Mouse (Mus musculus): Measurements from ENCODE around the gene Tango2. TPM values are rescaled to one million over a fixed set of nuclear protein-coding genes. Genes with fewer than 3 reads are reported as not detected.
A peak's percentile ranks its signal among the peaks of the same experiment; 100 is the strongest.
"Not testable (repeated sequence)": the region's sequence is repeated elsewhere in the genome, so short reads cannot be mapped to it uniquely, and the experiment has no call there.

The Tango2 gene
- total RNA-seq, 2 experiments from 2014 or later = 115 to 121 TPM

DNA sequence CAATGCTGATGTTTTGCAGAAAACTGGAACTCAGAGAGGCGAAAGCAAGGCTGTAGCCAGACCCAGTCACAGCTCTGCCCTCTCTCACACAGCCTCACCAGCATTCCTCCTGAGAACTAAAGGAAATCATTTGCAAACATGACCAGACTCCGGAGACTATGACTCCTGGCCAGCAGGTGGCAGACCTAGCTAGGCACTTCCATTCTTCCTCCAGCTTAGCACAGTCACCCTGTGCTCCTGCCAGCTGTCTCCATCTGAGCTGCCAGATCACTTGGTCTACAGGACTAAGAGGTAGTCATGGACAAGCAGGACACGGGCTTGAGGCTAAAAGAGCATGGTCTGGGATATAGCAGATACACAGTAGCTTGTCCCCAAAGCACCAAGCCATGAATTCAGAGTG lies 2.7 kb downstream of the Tango2 start:
- peak; percentile 66 to 81 for DNase-seq (ENCODE audit: extremely low spot score in 1 of 2, low spot score in 1 of 2)

DNA sequence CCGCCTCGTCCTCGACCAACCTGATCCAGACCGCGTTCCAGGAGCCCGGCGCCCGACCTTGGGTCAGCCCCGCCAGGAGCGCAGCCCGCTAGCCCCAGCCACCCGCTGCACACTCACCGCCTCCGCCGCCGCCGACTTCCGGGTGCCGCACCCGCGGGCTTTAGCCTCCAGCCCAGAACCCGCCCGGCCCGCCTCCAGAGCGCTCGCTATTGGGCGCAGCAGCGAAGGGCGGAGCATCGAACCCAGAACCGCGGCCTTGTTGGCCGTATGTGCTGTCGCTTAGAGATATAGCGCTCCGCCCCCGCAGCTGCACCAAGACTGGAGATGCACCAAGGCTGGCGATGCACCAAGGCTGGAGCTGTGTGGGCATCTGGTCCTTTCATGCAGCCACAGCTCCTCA lies 4.1 kb downstream of the Tango2 start:
- peak; percentile 89 to 95 for DNase-seq (ENCODE audit: extremely low spot score in 1 of 2, low spot score in 1 of 2)

- DNase-seq (ENCODE audit: extremely low spot score in 1 of 2, low spot score in 1 of 2) = peak in 1 of 2 experiments; percentile 20
These were observed 5.0 kb downstream of the Tango2 start for GRCm38 (mm10) chr16:18342650-18343570.

DNA sequence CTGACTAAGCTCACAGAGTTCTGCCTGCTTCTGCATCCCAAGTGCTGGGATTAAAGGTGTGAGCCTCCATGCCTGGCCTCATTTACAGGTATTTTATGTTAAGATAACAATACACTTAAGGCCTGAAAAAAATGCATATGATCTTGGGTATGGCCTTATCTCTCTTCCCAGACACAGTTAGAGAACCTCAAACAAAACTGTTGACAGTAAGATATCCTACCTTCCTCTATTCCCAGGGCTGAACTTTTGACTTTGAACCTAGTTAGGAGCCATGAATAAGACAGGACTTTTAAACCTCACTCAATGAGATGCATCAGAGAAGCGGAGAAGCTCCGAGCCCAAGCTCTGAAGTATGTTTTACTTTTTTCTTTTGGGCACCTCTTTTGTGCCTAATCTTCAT lies 5.8 kb downstream of the Tango2 start:
- DNase-seq (ENCODE audit: extremely low spot score in 1 of 2, low spot score in 1 of 2) = no peak

- no peak for DNase-seq (ENCODE audit: extremely low spot score in 1 of 2, low spot score in 1 of 2)
These were observed 6.3 kb downstream of the Tango2 start for GRCm38 (mm10) chr16:18341605-18342004.

DNA sequence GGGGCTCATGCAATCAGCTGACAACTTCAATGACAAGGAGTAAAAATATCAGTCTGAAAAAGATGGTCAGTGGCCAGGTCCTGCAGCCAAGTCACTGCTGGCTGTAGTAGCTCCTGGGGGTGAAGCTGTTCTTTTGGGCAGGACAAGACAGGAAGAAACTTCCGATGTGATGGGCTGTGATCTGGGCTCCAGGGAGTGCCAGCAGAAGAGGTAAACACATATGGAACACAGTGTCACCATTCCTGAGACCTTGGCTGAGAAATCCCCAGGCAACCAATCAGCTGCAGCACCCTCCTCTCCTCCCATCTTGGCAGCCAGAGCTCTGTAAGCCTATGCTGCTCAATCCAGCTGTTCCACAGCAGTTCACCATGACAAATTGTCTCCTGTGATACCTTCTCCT lies 8.0 kb downstream of the Tango2 start:
- DNase-seq (ENCODE audit: extremely low spot score in 1 of 2, low spot score in 1 of 2) = no peak

GRCm38 (mm10) chr16:18337261-18337660 lies 10.6 kb downstream of the Tango2 start:
- DNase-seq (ENCODE audit: extremely low spot score in 1 of 2, low spot score in 1 of 2) = no peak

GRCm38 (mm10) chr16:18335981-18336380 lies 11.9 kb downstream of the Tango2 start:
- no peak for DNase-seq (ENCODE audit: extremely low spot score in 1 of 2, low spot score in 1 of 2)

GRCm38 (mm10) chr16:18333976-18334375 lies 13.9 kb downstream of the Tango2 start:
- DNase-seq (ENCODE audit: extremely low spot score in 1 of 2, low spot score in 1 of 2) = no peak

GRCm38 (mm10) chr16:18328524-18328923 lies 19.4 kb downstream of the Tango2 start:
- no peak for DNase-seq (ENCODE audit: extremely low spot score in 1 of 2, low spot score in 1 of 2)

DNA sequence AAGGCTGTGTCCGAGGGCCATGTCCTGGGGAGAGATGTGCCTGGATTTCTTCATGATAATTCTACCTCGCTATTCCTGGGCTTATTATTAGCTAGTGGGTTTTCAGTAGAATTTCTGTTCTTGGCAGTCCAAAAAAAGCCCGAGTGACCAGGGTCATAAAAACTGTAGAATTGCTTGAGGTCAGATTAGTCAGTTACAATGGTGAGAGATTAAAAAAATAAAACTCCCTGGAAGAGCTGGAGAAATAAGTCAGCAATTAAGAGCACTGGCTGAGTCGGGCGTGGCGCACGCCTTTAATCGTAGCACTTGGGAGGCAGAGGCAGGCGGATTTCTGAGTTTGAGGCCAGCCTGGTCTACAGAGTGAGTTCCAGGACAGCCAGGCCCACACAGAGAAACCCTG lies 20.0 kb downstream of the Tango2 start:
- DNase-seq (ENCODE audit: extremely low spot score in 1 of 2, low spot score in 1 of 2) = no peak

- no peak for DNase-seq (ENCODE audit: extremely low spot score in 1 of 2, low spot score in 1 of 2)
These were observed 22.2 kb downstream of the Tango2 start for GRCm38 (mm10) chr16:18325741-18326140.

GRCm38 (mm10) chr16:18324031-18324430 lies 23.9 kb downstream of the Tango2 start:
- no peak for DNase-seq (ENCODE audit: extremely low spot score in 1 of 2, low spot score in 1 of 2)

DNA sequence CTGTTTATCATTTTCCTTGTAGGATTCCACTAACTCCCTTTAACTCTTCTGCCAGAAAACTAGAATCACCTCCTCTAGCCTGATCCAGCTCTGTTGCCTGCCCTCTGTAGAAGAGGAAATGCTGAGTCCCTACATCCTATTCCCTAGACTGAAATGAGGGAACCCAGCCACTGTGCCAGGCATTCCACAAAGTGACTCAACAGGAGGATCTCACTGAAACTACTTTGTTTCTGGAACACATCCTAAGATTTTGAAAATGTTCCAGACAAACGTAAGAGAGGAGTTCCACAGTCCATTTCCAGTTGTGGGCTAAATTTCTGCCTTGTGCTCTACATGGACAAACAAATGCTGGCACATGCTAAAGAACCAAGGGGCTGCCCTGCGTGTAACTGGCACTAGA lies 24.4 kb downstream of the Tango2 start:
- DNase-seq (ENCODE audit: extremely low spot score in 1 of 2, low spot score in 1 of 2) = no peak

DNA sequence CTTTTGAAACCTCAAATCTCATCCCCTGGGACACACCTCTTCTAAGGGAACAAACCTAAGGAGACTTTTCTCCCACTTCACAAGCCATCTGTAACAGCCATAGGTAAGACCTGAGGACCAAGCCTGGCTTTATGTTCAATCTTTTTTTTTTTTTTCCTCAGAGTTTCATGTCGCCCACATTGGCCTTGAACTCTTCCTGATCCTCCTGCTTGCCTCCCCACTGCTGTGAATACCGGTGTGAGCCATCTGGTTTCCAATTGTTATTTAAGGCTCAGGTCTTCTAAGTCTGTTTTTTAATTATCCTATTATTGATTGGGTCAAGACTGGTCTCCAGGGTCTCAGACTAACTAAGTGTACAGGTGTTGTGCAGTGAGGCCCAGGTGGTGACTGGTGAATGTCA lies 26.5 kb downstream of the Tango2 start:
- DNase-seq (ENCODE audit: extremely low spot score in 1 of 2, low spot score in 1 of 2) = no peak

- DNase-seq (ENCODE audit: extremely low spot score in 1 of 2, low spot score in 1 of 2) = no peak
These were observed 28.9 kb downstream of the Tango2 start for GRCm38 (mm10) chr16:18318992-18319391.

DNA sequence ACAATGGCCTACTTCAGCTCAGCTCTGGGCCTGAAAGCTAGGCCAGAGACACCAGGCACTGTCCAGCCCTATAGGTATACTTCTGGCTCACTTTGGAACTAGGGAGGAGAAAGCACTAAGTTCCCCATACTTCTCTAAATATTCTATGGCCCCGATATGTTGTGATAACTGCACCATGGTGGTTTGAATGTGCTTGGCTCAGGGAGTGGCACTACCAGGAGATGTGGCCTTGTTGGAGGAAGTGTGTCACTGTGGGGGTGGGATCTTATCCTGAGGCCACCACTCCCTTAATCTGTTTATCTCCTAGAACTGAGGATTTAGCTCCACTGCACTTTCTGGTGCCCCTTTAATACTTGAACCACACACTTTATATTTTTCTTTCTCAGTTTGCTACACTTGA lies 39.7 kb downstream of the Tango2 start:
- no peak for DNase-seq (ENCODE audit: extremely low spot score in 1 of 2, low spot score in 1 of 2)

GRCm38 (mm10) chr16:18289614-18290013 lies 58.3 kb downstream of the Tango2 start:
- DNase-seq (ENCODE audit: extremely low spot score in 1 of 2, low spot score in 1 of 2) = not testable (repeated sequence)

- DNase-seq (ENCODE audit: extremely low spot score in 1 of 2, low spot score in 1 of 2) = peak; percentile 88 to 97
These were observed 58.8 kb downstream of the Tango2 start, which contains the start of gene Dgcr8 for GRCm38 (mm10) chr16:18289067-18289588. TSS of gene Dgcr8 (minus strand) at chr16:18289246.

DNA sequence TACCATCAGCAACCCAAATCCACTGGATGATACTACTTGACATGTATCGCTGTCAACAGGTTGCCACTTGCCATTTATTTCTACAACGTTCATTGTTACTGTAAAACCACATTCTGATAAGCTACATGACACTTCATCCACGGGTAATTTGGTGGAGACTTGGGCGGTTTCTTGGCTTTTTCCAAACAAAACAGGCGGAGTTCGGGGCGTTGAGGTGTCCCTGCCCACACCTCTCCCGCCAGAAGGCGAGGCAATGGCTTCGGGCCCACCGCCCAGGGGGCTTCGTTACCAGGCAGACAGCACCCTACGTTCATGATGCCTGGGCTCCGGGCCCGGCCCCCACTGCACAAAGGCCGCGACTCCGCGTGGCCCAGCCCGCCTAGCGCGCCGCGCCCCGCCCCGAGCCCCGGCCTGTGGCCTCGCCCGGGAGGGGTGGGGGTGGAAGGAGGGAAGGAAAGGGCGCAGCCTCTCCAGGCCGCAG lies 59.3 kb downstream of the Tango2 start:
- DNase-seq (ENCODE audit: extremely low spot score in 1 of 2, low spot score in 1 of 2) = peak in 1 of 2 experiments; percentile 29

- DNase-seq (ENCODE audit: extremely low spot score in 1 of 2, low spot score in 1 of 2) = no peak
These were observed 59.7 kb downstream of the Tango2 start for GRCm38 (mm10) chr16:18288166-18288565.

DNA sequence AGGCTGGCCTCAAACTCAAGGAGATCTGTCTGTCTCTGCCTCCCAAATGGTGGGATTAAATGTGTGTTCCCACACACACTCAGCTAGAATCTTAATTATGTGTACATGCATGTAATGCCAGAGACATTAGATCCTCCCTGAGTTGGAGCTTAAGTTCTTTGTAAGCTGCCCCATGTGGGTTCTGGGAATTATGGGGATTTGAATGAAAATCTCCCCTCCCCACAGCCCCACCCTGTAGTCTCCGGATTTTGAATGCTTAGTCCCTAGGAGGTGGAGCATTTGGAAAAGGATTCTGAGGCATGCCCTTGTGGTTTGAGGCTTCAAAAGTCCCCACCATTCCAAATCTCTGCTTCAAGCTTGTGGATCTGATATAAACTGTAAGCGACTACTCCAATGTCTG lies 72.7 kb downstream of the Tango2 start:
- no peak for DNase-seq (ENCODE audit: extremely low spot score in 1 of 2, low spot score in 1 of 2)
